Comparison of ENCODE assay signal across 28 mouse cellular contexts in genomic region chr12:82754501-82754900, GRCm38 (mm10).
A peak's percentile ranks its signal among the peaks of the same experiment; 100 is the strongest.
DNase-seq lines count a peak whose midpoint lies in the region; ATAC-seq and TF ChIP-seq lines count a peak whose summit lies in the region.
"Had no signal": no experiment of that assay in that cellular context is flagged by ENCODE, and none has a peak within 500 bp of the region (broad histone marks: within the 10 kb centered on the region; RNA-seq: fewer than 3 reads in every experiment).

No protein-coding gene starts in this region.

- DNase-seq in heart, adult 18-20 months = peak; percentile 9 to 18
- no peak for DNase-seq in heart, postnatal 14 days
- DNase-seq in brain, embryonic 14.5 days (ENCODE audit: low read depth) = peak; percentile 52
- DNase-seq in heart, postnatal 4 days = peak; percentile 10
- DNase-seq in thymus, postnatal 36 days = no peak
- DNase-seq in ovary, postnatal 36 days (ENCODE audit: low spot score) = no peak
- DNase-seq: adrenal gland, postnatal 25 days; cerebellum, adult 8-10 months; cerebellum, postnatal 25 days; kidney, adult 11 months; kidney, postnatal 14 days; liver; lung, adult 2 months; lung, postnatal 14 days; retina, postnatal 1 day; right cerebral cortex, postnatal 14 days; thymus, postnatal 25 days had no signal

- intact Hi-C loops in heart, postnatal 14 days (cut with DNase I) = no loop called here

- TF ChIP-seq POLR2A in brain, embryonic 14.5 days (IDR thresholded peaks at IDR 0.05; ENCODE audit: borderline replicate concordance, extremely low read depth, insufficient read depth, insufficient read length, poor library complexity, severe bottlenecking) = no peak

- H3K9me3 ChIP-seq in heart, embryonic 13.5 days = no peaks in the 10 kb centered on the region
- H3K9me3 ChIP-seq: embryonic facial prominence, embryonic 10.5 days; embryonic facial prominence, embryonic 15.5 days; forebrain, embryonic 15.5 days; hindbrain, embryonic 15.5 days; midbrain, embryonic 12.5 days; neural tube, embryonic 12.5 days had no signal

- H3K27ac ChIP-seq in heart, embryonic 13.5 days (replicated peaks) = peak overlapping the region; percentile 84
- H3K27ac ChIP-seq: embryonic facial prominence, embryonic 10.5 days; embryonic facial prominence, embryonic 15.5 days; forebrain, embryonic 15.5 days; hindbrain, embryonic 15.5 days; liver, embryonic 14.5 days; midbrain, embryonic 12.5 days; neural tube, embryonic 12.5 days had no signal

- H3K9ac ChIP-seq in heart, embryonic 13.5 days = no peak overlapping the region; the same call in 1 of the 2 replicates
- H3K9ac ChIP-seq: embryonic facial prominence, embryonic 15.5 days; forebrain, embryonic 15.5 days; hindbrain, embryonic 15.5 days; liver, embryonic 14.5 days; midbrain, embryonic 12.5 days; neural tube, embryonic 12.5 days had no signal

- no peak overlapping the region for H3K4me3 ChIP-seq in heart, embryonic 13.5 days
- H3K4me3 ChIP-seq: embryonic facial prominence, embryonic 10.5 days; embryonic facial prominence, embryonic 15.5 days; forebrain, embryonic 15.5 days; hindbrain, embryonic 15.5 days; midbrain, embryonic 12.5 days; myocyte; neural tube, embryonic 12.5 days had no signal

- peak overlapping the region; percentile 33; the same call in 1 of the 2 replicates for H3K4me2 ChIP-seq in heart, embryonic 13.5 days
- H3K4me2 ChIP-seq: embryonic facial prominence, embryonic 15.5 days; forebrain, embryonic 15.5 days; hindbrain, embryonic 15.5 days; midbrain, embryonic 12.5 days; neural tube, embryonic 12.5 days had no signal

- H3K4me1 ChIP-seq in heart, embryonic 13.5 days = peaks cover 42% of the 10 kb centered on the region
- H3K4me1 ChIP-seq: embryonic facial prominence, embryonic 10.5 days; midbrain, embryonic 12.5 days; neural tube, embryonic 12.5 days had no signal

- no peak for ATAC-seq in heart, embryonic 13.5 days (ENCODE audit: extremely low read depth, insufficient number of reproducible peaks, low FRiP score, low TSS enrichment)
- ATAC-seq: CD4-positive, CD25-positive, alpha-beta regulatory T cell, adult 4 months; forebrain, embryonic 15.5 days; inflammation-experienced regulatory T-cells, adult 6 months had no signal

- H3K36me3 ChIP-seq in heart, embryonic 13.5 days = no peaks in the 10 kb centered on the region
- H3K36me3 ChIP-seq: embryonic facial prominence, embryonic 10.5 days; embryonic facial prominence, embryonic 15.5 days; forebrain, embryonic 15.5 days; hindbrain, embryonic 15.5 days; midbrain, embryonic 12.5 days; neural tube, embryonic 12.5 days had no signal

- 19% methylated on average over 3 of the region's 3 CpGs for whole genome bisulfite sequencing in heart, embryonic 13.5 days

- no peaks in the 10 kb centered on the region for H3K27me3 ChIP-seq in heart, embryonic 13.5 days (replicated peaks)
- H3K27me3 ChIP-seq: embryonic facial prominence, embryonic 15.5 days; forebrain, embryonic 15.5 days; hindbrain, embryonic 15.5 days; midbrain, embryonic 12.5 days; neural tube, embryonic 12.5 days had no signal

- TF ChIP-seq CTCF in brain, embryonic 14.5 days (IDR thresholded peaks at IDR 0.05; ENCODE audit: borderline replicate concordance, extremely low read depth, insufficient read depth, insufficient read length) = no peak

Comparison
In these comparisons a context has a peak if more than half of its experiments do, and no peak if none do; other contexts are left out.
1. DNase-seq: peak in heart, adult 18-20 months (2 of 2), brain, embryonic 14.5 days (single experiment) and heart, postnatal 4 days (single experiment); none in heart, postnatal 14 days (0 of 2), thymus, postnatal 36 days (0 of 2) and ovary, postnatal 36 days (single experiment).